Mouse (Mus musculus) stomach, postnatal 0 days (tissue): Measurements from ENCODE around the gene Capn9.

Experiments used
- CTCF ChIP-seq: IDR thresholded peaks from 2 replicates; pipeline ENCODE4 v1.5.1; 2016; ENCODE audit warnings: antibody characterized with exemption, low read depth, mild to moderate bottlenecking, moderate library complexity
- EP300 ChIP-seq: optimal IDR thresholded peaks from 2 replicates; pipeline ENCODE3; 2016; ENCODE audit warnings: antibody characterized with exemption

DNA sequence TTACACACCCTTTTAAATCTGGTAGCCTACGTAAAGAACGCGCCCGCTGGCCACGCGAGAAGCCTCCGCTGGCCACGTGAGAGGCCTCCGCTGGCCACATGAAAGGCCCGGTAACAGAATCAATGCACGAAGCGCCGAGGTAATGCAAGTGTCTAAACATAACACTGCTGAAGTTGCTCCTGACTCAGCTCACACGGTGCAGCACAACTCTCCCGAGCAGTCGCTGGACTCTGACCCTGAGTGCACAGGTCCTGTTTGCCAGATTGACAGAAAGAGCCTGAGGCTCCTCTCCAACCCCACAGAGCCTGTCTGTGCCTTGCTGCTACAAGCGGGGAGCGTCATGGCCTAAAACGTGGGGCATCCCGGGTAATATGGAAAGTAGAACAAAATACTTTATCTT lies 75.9 kb downstream of the Capn9 start:
- no peak for TF ChIP-seq CTCF
- no peak for TF ChIP-seq EP300
